Mouse (Mus musculus): ENCODE measurements around the gene Chrna3.

- no peak for TF ChIP-seq POLR2A (IDR thresholded peaks at IDR 0.05; ENCODE audit: control insufficient read depth, extremely low read depth, insufficient read depth, low read length, poor library complexity)
- no peak for TF ChIP-seq CTCF (IDR thresholded peaks at IDR 0.05; ENCODE audit: borderline replicate concordance, control insufficient read depth, extremely low read depth, insufficient read depth, low read length, poor library complexity)
These were observed at the start of gene Chrna3 for GRCm38 (mm10) chr9:55026275-55026663.

Data from thymus, adult 2 months (tissue).